Mouse (Mus musculus) liver, embryonic 15.5 days (tissue): Measurements from ENCODE around the gene Zrsr2. TPM values are rescaled to one million over a fixed set of nuclear protein-coding genes. Genes with fewer than 3 reads are reported as not detected.

Source experiments
- ATAC-seq: fragments of 200-750 bp; cut with Nextera tagmentation; 2 replicates; pipeline ENCODE4 v1.8.0; 2017; ENCODE audit warnings: moderate number of reproducible peaks, mild to moderate bottlenecking, moderate library complexity; ENCODE audit not compliant: insufficient read depth
- H3K27ac ChIP-seq: fragments of 300-500 bp; sonication (generic); replicated peaks from 2 replicates; pipeline ENCODE4 v1.5.1; 2015; ENCODE audit warnings: mild to moderate bottlenecking, inconsistent platforms
- H3K27me3 ChIP-seq: fragments of 300-500 bp; sonication (generic); 2 replicates; pipeline ENCODE4 v1.6.1; 2015; ENCODE audit warnings: mild to moderate bottlenecking, inconsistent platforms
- H3K36me3 ChIP-seq: fragments of 300-500 bp; sonication (generic); replicated peaks from 2 replicates; pipeline ENCODE4 v1.6.1; 2015; ENCODE audit warnings: moderate library complexity, mild to moderate bottlenecking, inconsistent platforms
- H3K4me1 ChIP-seq: fragments of 300-500 bp; sonication (generic); replicated peaks from 2 replicates; pipeline ENCODE4 v1.6.1; 2015; ENCODE audit warnings: inconsistent platforms
- H3K4me2 ChIP-seq: fragments of 300-500 bp; sonication (generic); 2 replicates; pipeline ENCODE4 v1.6.1; 2015; ENCODE audit warnings: moderate library complexity, mild to moderate bottlenecking, inconsistent platforms
- H3K4me3 ChIP-seq: fragments of 300-500 bp; sonication (generic); replicated peaks from 2 replicates; pipeline ENCODE4 v1.5.1; 2015; ENCODE audit warnings: mild to moderate bottlenecking, inconsistent platforms
- H3K9ac ChIP-seq: fragments of 300-500 bp; sonication (generic); 2 replicates; pipeline ENCODE4 v1.6.1; 2015; ENCODE audit warnings: moderate library complexity, mild to moderate bottlenecking, inconsistent platforms
- H3K9me3 ChIP-seq: fragments of 300-500 bp; sonication (generic); replicated peaks from 2 replicates; pipeline ENCODE4 v1.6.1; 2016; ENCODE audit warnings: inconsistent platforms
- WGBS: fragments of 180-500 bp; shearing (Covaris S2); methylation state at CpG from one replicate; pipeline ENCODE4 v1.1.7; 2015; ENCODE audit warnings: mixed read lengths; ENCODE audit not compliant: insufficient replicate concordance; 5-methylcytosine and 5-hydroxymethylcytosine counted together
- polyA plus RNA-seq: library from polyadenylated mRNA; unstranded; fragments of >200 nt; fragmentation: Nextera tagmentation; extraction: Ambion mirVana; gene quantifications from 2 replicates; pipeline ENCODE4 v1.2.1, GENCODE M21; 2015

Gene Zrsr2
- polyA plus RNA-seq, 1 experiment from 2014 or later = 12.8 TPM

- Histone ChIP-seq H3K9ac (no peak overlapping the region), H3K4me3 (no peak overlapping the region), H3K27ac (no peak overlapping the region), H3K4me1 (no peaks in the 10 kb centered on the region), H3K9me3 (no peaks in the 10 kb centered on the region), H3K36me3 (peaks cover 61% of the 10 kb centered on the region), H3K4me2 (no peak overlapping the region), H3K27me3 (no peaks in the 10 kb centered on the region)
- 70% methylated on average over 3 of the region's 3 CpGs for WGBS
- no peak for ATAC-seq
Observed at GRCm38 (mm10) chrX:163944381-163944780, 14.1 kb downstream of the Zrsr2 start.

DNA sequence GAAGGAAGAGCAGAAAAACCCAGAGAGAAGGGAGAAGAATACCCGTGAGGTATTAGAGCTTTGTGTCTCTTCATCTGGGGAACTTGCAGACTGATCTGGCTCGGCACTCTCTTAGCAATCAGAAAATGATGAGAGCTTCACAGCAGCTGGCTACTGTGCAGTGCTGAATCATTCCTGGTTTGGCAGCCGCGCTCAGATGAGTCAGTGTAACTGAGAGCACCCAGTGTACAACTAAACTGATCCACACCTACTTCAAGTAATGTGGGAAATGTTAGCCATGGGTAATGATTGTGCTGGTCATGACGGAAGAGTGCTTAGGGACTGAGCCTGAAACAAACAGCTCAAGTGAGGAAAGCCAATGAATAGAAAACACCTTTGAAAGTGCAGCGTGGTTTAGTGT is 19.9 kb downstream of the Zrsr2 start:
- Histone ChIP-seq H3K9me3 (no peaks in the 10 kb centered on the region), H3K27me3 (no peaks in the 10 kb centered on the region), H3K4me1 (no peaks in the 10 kb centered on the region), H3K9ac (no peak overlapping the region), H3K36me3 (peaks cover 39% of the 10 kb centered on the region), H3K4me3 (no peak overlapping the region), H3K4me2 (no peak overlapping the region), H3K27ac (no peak overlapping the region)
- no peak for ATAC-seq
- 86% methylated on average over 6 of the region's 6 CpGs for WGBS

GRCm38 (mm10) chrX:163934731-163935130 is 23.7 kb downstream of the Zrsr2 start:
- H3K27ac ChIP-seq = no peak overlapping the region
- no peak overlapping the region for H3K4me2 ChIP-seq
- no peaks in the 10 kb centered on the region for H3K4me1 ChIP-seq
- peaks cover 23% of the 10 kb centered on the region for H3K36me3 ChIP-seq
- H3K27me3 ChIP-seq = no peaks in the 10 kb centered on the region
- 80% methylated on average over 8 of the region's 8 CpGs for WGBS
- H3K4me3 ChIP-seq = no peak overlapping the region
- no peak overlapping the region for H3K9ac ChIP-seq
- no peak for ATAC-seq
- no peaks in the 10 kb centered on the region for H3K9me3 ChIP-seq

- no peaks in the 10 kb centered on the region for H3K36me3 ChIP-seq
- H3K4me2 ChIP-seq = no peak overlapping the region
- H3K9me3 ChIP-seq = no peaks in the 10 kb centered on the region
- no peak overlapping the region for H3K9ac ChIP-seq
- H3K27me3 ChIP-seq = no peaks in the 10 kb centered on the region
- no peaks in the 10 kb centered on the region for H3K4me1 ChIP-seq
- ATAC-seq = no peak
- no peak overlapping the region for H3K4me3 ChIP-seq
- no peak overlapping the region for H3K27ac ChIP-seq
Observed at GRCm38 (mm10) chrX:163929550-163929949, 28.9 kb downstream of the Zrsr2 start.

DNA sequence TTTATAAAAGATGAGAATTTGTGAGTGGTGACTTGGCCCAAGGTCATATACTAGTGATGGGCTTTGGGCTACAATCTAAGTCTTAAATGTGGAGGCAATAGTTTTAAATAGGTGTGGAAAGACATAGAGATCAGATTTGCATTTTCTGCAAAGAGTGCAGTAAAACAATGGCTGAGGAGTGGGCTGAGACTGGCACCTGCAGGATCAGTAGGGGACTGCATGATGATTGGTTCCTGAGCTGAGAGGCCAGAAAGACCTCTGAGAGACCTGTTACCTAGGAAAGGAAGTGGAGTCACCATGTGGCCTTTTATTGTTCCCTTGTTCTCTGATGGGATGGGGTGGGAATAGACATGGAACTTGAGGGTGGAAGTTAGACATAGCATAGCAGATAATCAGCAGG is 45.7 kb downstream of the Zrsr2 start:
- H3K4me3 ChIP-seq = no peak overlapping the region
- ATAC-seq = no peak

DNA sequence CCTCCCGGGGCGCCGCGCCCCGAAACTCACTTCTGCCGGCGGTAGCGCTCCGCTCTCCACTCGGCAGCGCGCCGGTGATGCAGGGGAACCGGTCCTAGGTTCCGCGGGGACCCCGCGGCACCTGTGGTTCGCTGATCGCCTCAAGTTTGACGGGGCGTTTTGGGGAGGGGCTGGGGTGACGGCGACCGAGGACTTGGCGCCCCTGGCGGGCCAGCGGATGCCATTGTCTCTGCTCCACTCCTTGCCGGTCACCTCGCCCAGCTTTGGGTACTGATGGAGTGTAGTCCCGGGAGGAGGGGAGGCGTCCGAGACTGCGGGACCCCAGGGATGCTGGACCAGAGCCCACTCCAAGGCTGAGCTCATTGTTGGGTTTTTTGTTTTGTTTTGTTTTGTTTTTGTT is 49.1 kb downstream of the Zrsr2 start:
- 20% methylated on average over 33 of the region's 34 CpGs for WGBS
- Histone ChIP-seq H3K27me3 (peaks cover 27% of the 10 kb centered on the region), H3K27ac (peak overlapping the region; percentile 53), H3K9me3 (no peaks in the 10 kb centered on the region), H3K4me1 (peaks cover 6% of the 10 kb centered on the region; the same call in 1 of the 2 replicates), H3K4me3 (peak overlapping the region; percentile 70), H3K36me3 (no peaks in the 10 kb centered on the region), H3K9ac (peak overlapping the region; percentile 63), H3K4me2 (peak overlapping the region; percentile 92)
- no peak for ATAC-seq

More for the DNA sequence above, 45.7 kb downstream of the Zrsr2 start:
- H3K27me3 ChIP-seq = peaks cover 27% of the 10 kb centered on the region
- H3K4me1 ChIP-seq = peaks cover 6% of the 10 kb centered on the region; the same call in 1 of the 2 replicates
- no peak overlapping the region for H3K27ac ChIP-seq
- no peak overlapping the region for H3K9ac ChIP-seq
- H3K9me3 ChIP-seq = no peaks in the 10 kb centered on the region
- H3K4me2 ChIP-seq = no peak overlapping the region
- H3K36me3 ChIP-seq = no peaks in the 10 kb centered on the region

DNA sequence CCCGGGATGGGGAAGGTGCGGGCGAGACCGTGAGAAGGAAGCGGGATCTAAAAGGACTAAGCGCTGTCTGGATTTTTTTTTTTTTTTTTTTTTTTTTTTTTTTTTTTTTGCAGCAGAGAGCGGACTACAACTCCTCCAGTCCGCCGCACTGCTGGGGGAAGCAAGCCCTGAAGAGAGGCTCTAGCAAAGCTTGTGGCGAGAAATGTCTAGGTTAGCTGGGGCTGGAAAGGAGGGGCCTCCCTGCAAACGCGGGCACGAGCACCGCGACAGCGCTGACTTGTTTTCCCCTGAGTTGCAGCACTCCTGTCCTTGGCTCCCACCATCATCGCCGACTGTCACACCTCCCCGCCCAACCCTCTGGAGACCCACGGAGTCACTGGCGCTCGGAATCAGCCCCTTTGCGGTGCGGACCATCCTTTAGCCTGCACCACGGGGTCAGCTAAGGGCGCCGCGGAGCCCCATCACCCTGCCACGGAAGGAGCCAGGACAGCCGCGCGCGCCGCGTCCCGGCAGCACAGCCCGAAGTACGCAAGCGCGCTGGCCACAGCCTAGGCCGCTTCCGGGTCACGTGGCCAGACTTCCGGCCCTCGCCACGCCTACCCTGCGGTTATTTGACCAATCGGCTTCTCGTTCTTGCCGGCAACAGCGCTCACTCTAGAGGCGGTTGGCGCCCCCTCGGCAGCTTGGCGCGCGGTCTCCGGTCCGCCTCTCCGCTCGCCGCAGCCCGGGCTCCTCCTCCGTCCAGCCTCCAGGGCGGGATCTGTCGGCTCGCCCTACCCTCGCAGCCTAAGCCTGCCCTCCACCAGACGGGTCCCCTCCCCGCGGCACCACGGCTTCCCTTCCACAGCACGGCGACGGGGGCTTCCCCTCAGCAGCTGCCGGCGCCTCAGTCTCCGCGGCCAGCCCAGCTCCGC is 49.9 kb downstream of the Zrsr2 start, which contains the start of gene Ap1s2:
Ap1s2 (plus strand) TSS at position 681 of the 914 bp plus-strand sequence.
- peak within 1 kb of the TSS; percentile 77 for H3K27ac ChIP-seq
- WGBS = 13% methylated on average over 80 of the region's 80 CpGs
- H3K4me3 ChIP-seq = peak within 1 kb of the TSS; percentile 70
- H3K27me3 ChIP-seq = peaks cover 27% of the 10 kb centered on the region
- no peaks in the 10 kb centered on the region for H3K9me3 ChIP-seq
- ATAC-seq = peak; percentile 100
- H3K9ac ChIP-seq = peak within 1 kb of the TSS; percentile 63
- H3K4me2 ChIP-seq = peak within 1 kb of the TSS; percentile 92
- H3K4me1 ChIP-seq = peaks cover 6% of the 10 kb centered on the region; the same call in 1 of the 2 replicates
- no peaks in the 10 kb centered on the region for H3K36me3 ChIP-seq

GRCm38 (mm10) chrX:163908003-163908336 is 50.5 kb downstream of the Zrsr2 start:
- Histone ChIP-seq H3K4me3 (peak overlapping the region; percentile 70), H3K4me2 (peak overlapping the region; percentile 92), H3K9me3 (no peaks in the 10 kb centered on the region), H3K27me3 (peaks cover 25% of the 10 kb centered on the region), H3K36me3 (no peaks in the 10 kb centered on the region), H3K9ac (peak overlapping the region; percentile 62), H3K4me1 (peaks cover 6% of the 10 kb centered on the region; the same call in 1 of the 2 replicates), H3K27ac (no peak overlapping the region)
- no peak for ATAC-seq
- WGBS = 18% methylated on average over 8 of the region's 8 CpGs

DNA sequence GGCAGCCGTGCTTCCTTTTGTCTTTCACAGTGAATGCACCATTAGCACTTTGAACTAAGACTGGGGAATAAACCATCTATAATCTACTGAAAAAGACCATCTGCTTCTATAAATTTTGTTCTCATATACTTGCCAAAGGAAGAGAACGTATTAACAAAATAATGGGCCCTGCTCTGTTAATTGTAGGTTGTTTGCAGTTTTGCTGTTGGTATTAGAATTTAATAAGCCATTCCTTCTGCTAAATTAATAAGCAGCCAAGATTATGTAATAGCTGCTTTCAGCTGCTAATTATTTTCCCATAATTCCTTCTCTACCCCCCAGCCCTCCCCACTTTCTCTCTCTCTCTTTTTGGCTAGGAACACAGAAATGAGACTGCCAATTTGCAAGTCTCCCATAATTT is 51.6 kb downstream of the Zrsr2 start:
- H3K9me3 ChIP-seq = no peaks in the 10 kb centered on the region
- H3K9ac ChIP-seq = no peak overlapping the region
- WGBS = 78% methylated on average over 2 of the region's 2 CpGs
- peaks cover 6% of the 10 kb centered on the region; the same call in 1 of the 2 replicates for H3K4me1 ChIP-seq
- no peak overlapping the region for H3K27ac ChIP-seq
- no peak overlapping the region for H3K4me2 ChIP-seq
- H3K4me3 ChIP-seq = no peak overlapping the region
- no peak for ATAC-seq
- no peaks in the 10 kb centered on the region for H3K36me3 ChIP-seq
- peaks cover 20% of the 10 kb centered on the region for H3K27me3 ChIP-seq

- WGBS = 42% methylated on average over 5 of the region's 5 CpGs
- Histone ChIP-seq H3K9ac (no peak overlapping the region), H3K9me3 (no peaks in the 10 kb centered on the region), H3K27me3 (no peaks in the 10 kb centered on the region), H3K4me2 (no peak overlapping the region), H3K36me3 (no peaks in the 10 kb centered on the region), H3K27ac (no peak overlapping the region), H3K4me3 (no peak overlapping the region), H3K4me1 (no peaks in the 10 kb centered on the region)
- ATAC-seq = no peak
Observed at GRCm38 (mm10) chrX:163899431-163900020, 58.9 kb downstream of the Zrsr2 start.

- no peak for ATAC-seq
Observed at GRCm38 (mm10) chrX:163897354-163897753, 61.1 kb downstream of the Zrsr2 start.

More at GRCm38 (mm10) chrX:163897354-163897753, 61.1 kb downstream of the Zrsr2 start:
- Histone ChIP-seq H3K4me1 (no peaks in the 10 kb centered on the region), H3K27ac (no peak overlapping the region), H3K4me2 (no peak overlapping the region), H3K4me3 (no peak overlapping the region), H3K9me3 (no peaks in the 10 kb centered on the region), H3K9ac (no peak overlapping the region), H3K27me3 (no peaks in the 10 kb centered on the region), H3K36me3 (no peaks in the 10 kb centered on the region)
- WGBS = 8% methylated on average over 1 of the region's 1 CpGs
